Comparison of ENCODE assay signal across 8 mouse cellular contexts in genomic region chr5:123906976-123907630, GRCm38 (mm10). TPM values are rescaled to one million over a fixed set of nuclear protein-coding genes. Genes with fewer than 3 reads are reported as not detected.
DNase-seq lines count a peak whose midpoint lies in the region; ATAC-seq lines count a peak whose summit lies in the region.

Gene Denr, plus strand, starts transcription at chr5:123907175.

- no peaks in the 10 kb centered on the region for H3K9me3 ChIP-seq in embryonic facial prominence, embryonic 14.5 days (ENCODE audit: control insufficient read depth, low read length)
- H3K9me3 ChIP-seq in kidney, embryonic 14.5 days (ENCODE audit: control insufficient read depth, low read length) = no peaks in the 10 kb centered on the region
- no peaks in the 10 kb centered on the region for H3K9me3 ChIP-seq in limb, embryonic 15.5 days

- H3K27ac ChIP-seq in embryonic facial prominence, embryonic 14.5 days (replicated peaks; ENCODE audit: low read depth, low read length) = peak within 1 kb of the TSS; percentile 81
- H3K27ac ChIP-seq in kidney, embryonic 14.5 days (ENCODE audit: low read depth, low read length) = peak within 1 kb of the TSS; percentile 39; the same call in 1 of the 2 replicates
- peak within 1 kb of the TSS; percentile 89 for H3K27ac ChIP-seq in limb, embryonic 15.5 days

- H3K4me3 ChIP-seq in embryonic facial prominence, embryonic 14.5 days (ENCODE audit: low read depth, low read length) = peak within 1 kb of the TSS; percentile 86
- peak within 1 kb of the TSS; percentile 77 for H3K4me3 ChIP-seq in kidney, embryonic 14.5 days (ENCODE audit: low read length)
- H3K4me3 ChIP-seq in limb, embryonic 15.5 days = peak within 1 kb of the TSS; percentile 98

- H3K4me1 ChIP-seq in embryonic facial prominence, embryonic 14.5 days (ENCODE audit: control insufficient read depth, insufficient read depth, low read length) = peaks cover 11% of the 10 kb centered on the region
- H3K4me1 ChIP-seq in kidney, embryonic 14.5 days (ENCODE audit: control insufficient read depth, insufficient read depth, low read length) = peaks cover 9% of the 10 kb centered on the region
- H3K4me1 ChIP-seq in limb, embryonic 15.5 days = peaks cover 21% of the 10 kb centered on the region

- WGBS in embryonic facial prominence, embryonic 14.5 days = under 1% methylated on average over 14 of the region's 61 CpGs
- WGBS in kidney, embryonic 14.5 days = under 1% methylated on average over 55 of the region's 61 CpGs
- WGBS in limb, embryonic 15.5 days = under 1% methylated on average over 60 of the region's 61 CpGs

- no peaks in the 10 kb centered on the region for H3K27me3 ChIP-seq in embryonic facial prominence, embryonic 14.5 days (replicated peaks; ENCODE audit: control insufficient read depth, insufficient read depth, low read length)
- H3K27me3 ChIP-seq in kidney, embryonic 14.5 days (ENCODE audit: control insufficient read depth, insufficient read depth, low read length) = no peaks in the 10 kb centered on the region
- H3K27me3 ChIP-seq in limb, embryonic 15.5 days = no peaks in the 10 kb centered on the region

- peak within 1 kb of the TSS; percentile 98 for H3K9ac ChIP-seq in embryonic facial prominence, embryonic 14.5 days (ENCODE audit: low read depth, low read length)
- H3K9ac ChIP-seq in kidney, embryonic 14.5 days (ENCODE audit: low read depth, low read length) = peak within 1 kb of the TSS; percentile 92
- peak within 1 kb of the TSS; percentile 100 for H3K9ac ChIP-seq in limb, embryonic 15.5 days

- peak; percentile 95 for DNase-seq in 3T3-L1 (ENCODE audit: low read depth, low spot score)
- peak; percentile 100 for DNase-seq in adrenal gland, postnatal 4 days (ENCODE audit: low spot score in 2 of 2)
- peak; percentile 97 for DNase-seq in embryonic facial prominence, embryonic 14.5 days (ENCODE audit: low spot score)
- DNase-seq in heart, adult 9 months (ENCODE audit: low spot score in 2 of 2) = peak; percentile 96 to 98
- peak; percentile 96 to 100 for DNase-seq in monocyte, adult 2 months (ENCODE audit: low read depth in 1 of 2, low spot score in 2 of 2)
- DNase-seq in spleen, postnatal 36 days (ENCODE audit: low spot score in 2 of 2) = peak; percentile 98

- H3K4me2 ChIP-seq in embryonic facial prominence, embryonic 14.5 days (ENCODE audit: low read depth, low read length) = peak within 1 kb of the TSS; percentile 86
- H3K4me2 ChIP-seq in kidney, embryonic 14.5 days (replicated peaks; ENCODE audit: low read depth, low read length) = peak within 1 kb of the TSS; percentile 74
- peak within 1 kb of the TSS; percentile 81 for H3K4me2 ChIP-seq in limb, embryonic 15.5 days

- peak; percentile 95 for ATAC-seq in embryonic facial prominence, embryonic 14.5 days (ENCODE audit: low read depth)
- ATAC-seq in kidney, embryonic 14.5 days (ENCODE audit: low FRiP score, low TSS enrichment) = peak; percentile 97
- ATAC-seq in limb, embryonic 15.5 days (ENCODE audit: insufficient number of reproducible peaks, low FRiP score, low TSS enrichment, low read depth) = peak; percentile 90

- H3K36me3 ChIP-seq in embryonic facial prominence, embryonic 14.5 days (ENCODE audit: control insufficient read depth, insufficient read depth, low read length) = peaks cover 39% of the 10 kb centered on the region
- H3K36me3 ChIP-seq in kidney, embryonic 14.5 days (ENCODE audit: control insufficient read depth, insufficient read depth, low read length) = peaks cover 32% of the 10 kb centered on the region
- H3K36me3 ChIP-seq in limb, embryonic 15.5 days = peaks cover 31% of the 10 kb centered on the region

RNA-seq across cellular contexts. Expression of gene Denr, which starts in this region (rescaled TPM):
- 10 to 100 TPM; 77.3 to 80.0 TPM for total RNA-seq in adrenal gland, postnatal 4 days (2021)
- polyA plus RNA-seq in embryonic facial prominence, embryonic 14.5 days (2014; fragmentation: Nextera tagmentation; extraction: Ambion mirVana) = 107 and 109 TPM in 2 replicates
- polyA plus RNA-seq in kidney, embryonic 14.5 days (2014; fragmentation: Nextera tagmentation; extraction: Ambion mirVana) = 135 and 171 TPM in 2 replicates
- polyA plus RNA-seq in limb, embryonic 15.5 days (2015; fragmentation: Nextera tagmentation; extraction: Ambion mirVana) = 131 and 140 TPM in 2 replicates

Comparison
In these comparisons a context has a peak if more than half of its experiments do, and no peak if none do; other contexts are left out.
1. Peak in every context shown above with its lines: DNase-seq, ATAC-seq, H3K4me3 ChIP-seq and H3K27ac ChIP-seq.
2. H3K27ac ChIP-seq: peak in every context shown above with its lines; median percentile 89 in limb, embryonic 15.5 days; 81 in embryonic facial prominence, embryonic 14.5 days; 39 in kidney, embryonic 14.5 days.